Mouse (Mus musculus): ENCODE results near the gene Prop1. TPM values are rescaled to one million over a fixed set of nuclear protein-coding genes. Genes with fewer than 3 reads are reported as not detected.

The Prop1 gene
- polyA plus RNA-seq, 1 experiment from 2014 or later: not detected

DNA sequence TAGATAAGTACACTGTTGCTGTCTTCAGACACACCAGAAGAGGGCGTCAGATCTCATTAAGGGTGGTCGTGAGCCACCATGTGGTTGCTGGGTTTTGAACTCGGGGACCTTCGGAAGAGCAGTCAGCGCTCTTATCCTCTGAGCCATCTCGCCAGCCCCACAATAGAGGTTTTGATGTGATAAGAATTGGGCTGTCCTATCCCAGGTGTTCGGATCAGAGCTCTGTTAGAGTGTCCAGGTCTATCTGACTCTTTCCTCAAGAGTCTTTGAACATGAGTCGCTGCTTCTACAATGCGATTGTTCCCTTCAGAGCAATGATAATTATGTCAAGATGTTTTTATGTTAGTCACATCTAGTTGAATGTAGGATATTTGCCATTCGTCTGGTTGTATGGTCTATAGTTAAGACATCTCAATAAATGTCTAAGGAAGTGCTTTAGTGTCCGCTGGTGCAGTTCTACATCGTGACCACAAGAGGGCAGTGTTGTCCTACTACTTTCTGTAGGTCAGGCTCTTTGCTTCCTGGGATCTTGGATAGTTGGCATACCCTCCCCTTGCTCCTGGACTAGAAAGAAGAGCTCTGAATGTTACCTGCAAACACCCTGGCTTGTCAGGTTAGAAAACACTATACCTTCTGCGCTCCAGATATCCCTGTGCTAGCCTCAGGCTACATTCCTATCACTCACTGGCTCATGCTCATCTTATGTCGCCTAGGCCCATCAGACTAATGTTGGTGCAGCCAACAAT, 13.8 kb downstream of the Prop1 start:
- H3K4me2 ChIP-seq (ENCODE audit: low read length): no peak overlapping the region
- 34% methylated on average over 14 of the region's 14 CpGs for WGBS
- no peak overlapping the region for H3K9ac ChIP-seq (replicated peaks; ENCODE audit: low read depth, low read length)
- H3K36me3 ChIP-seq (ENCODE audit: control insufficient read depth, insufficient read depth): no peaks in the 10 kb centered on the region
- peak; percentile 58; the same call in 1 of the 2 replicates for ATAC-seq
- no peaks in the 10 kb centered on the region for H3K4me1 ChIP-seq (replicated peaks; ENCODE audit: control insufficient read depth, insufficient read depth, low read length)
- H3K27me3 ChIP-seq (replicated peaks; ENCODE audit: control insufficient read depth, insufficient read depth, low read length): no peaks in the 10 kb centered on the region; the same call in 1 of the 2 replicates
- no peak overlapping the region for H3K4me3 ChIP-seq (replicated peaks; ENCODE audit: low read length)
- H3K9me3 ChIP-seq (ENCODE audit: control insufficient read depth, low read length): no peaks in the 10 kb centered on the region
- H3K27ac ChIP-seq (ENCODE audit: low read length): no peak overlapping the region

DNA sequence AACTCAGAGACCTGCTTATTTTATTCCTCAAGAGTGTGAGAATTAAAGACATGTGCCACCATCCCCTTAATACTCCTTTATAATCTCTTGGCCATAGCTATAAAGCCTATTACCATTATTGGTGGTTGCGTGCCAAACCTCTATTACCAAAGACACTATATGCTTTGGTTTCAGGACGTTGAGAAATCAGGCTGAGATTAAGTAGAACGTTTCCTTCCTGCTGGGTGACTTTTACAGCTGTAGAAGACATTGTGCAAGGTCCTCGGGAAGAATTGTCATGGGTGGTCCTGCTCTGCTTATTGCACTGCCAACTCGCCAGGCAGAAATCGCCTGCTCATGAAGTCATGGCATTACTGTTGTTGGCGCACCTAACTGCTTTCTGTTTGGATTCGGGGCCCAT, 15.1 kb downstream of the Prop1 start:
- Histone ChIP-seq H3K9me3 (ENCODE audit: control insufficient read depth, low read length) (no peaks in the 10 kb centered on the region), H3K27ac (ENCODE audit: low read length) (no peak overlapping the region), H3K4me2 (ENCODE audit: low read length) (no peak overlapping the region), H3K4me3 (replicated peaks; ENCODE audit: low read length) (no peak overlapping the region), H3K27me3 (replicated peaks; ENCODE audit: control insufficient read depth, insufficient read depth, low read length) (no peaks in the 10 kb centered on the region; the same call in 1 of the 2 replicates), H3K9ac (replicated peaks; ENCODE audit: low read depth, low read length) (no peak overlapping the region), H3K36me3 (ENCODE audit: control insufficient read depth, insufficient read depth) (no peaks in the 10 kb centered on the region), H3K4me1 (replicated peaks; ENCODE audit: control insufficient read depth, insufficient read depth, low read length) (no peaks in the 10 kb centered on the region)
- WGBS: 80% methylated on average over 8 of the region's 8 CpGs
- ATAC-seq: no peak

- no peak overlapping the region for H3K4me3 ChIP-seq (replicated peaks; ENCODE audit: low read length)
- H3K4me2 ChIP-seq (ENCODE audit: low read length): peak overlapping the region; percentile 92
- H3K9ac ChIP-seq (replicated peaks; ENCODE audit: low read depth, low read length): no peak overlapping the region
- 85% methylated on average over 1 of the region's 1 CpGs for WGBS
- H3K27me3 ChIP-seq (replicated peaks; ENCODE audit: control insufficient read depth, insufficient read depth, low read length): no peaks in the 10 kb centered on the region
- peak; percentile 32 for ATAC-seq
- peaks cover 8% of the 10 kb centered on the region for H3K4me1 ChIP-seq (replicated peaks; ENCODE audit: control insufficient read depth, insufficient read depth, low read length)
- no peaks in the 10 kb centered on the region for H3K36me3 ChIP-seq (ENCODE audit: control insufficient read depth, insufficient read depth)
- no peaks in the 10 kb centered on the region for H3K9me3 ChIP-seq (ENCODE audit: control insufficient read depth, low read length)
- H3K27ac ChIP-seq (ENCODE audit: low read length): no peak overlapping the region
These were observed 21.5 kb downstream of the Prop1 start for GRCm38 (mm10) chr11:50932040-50932439.

DNA sequence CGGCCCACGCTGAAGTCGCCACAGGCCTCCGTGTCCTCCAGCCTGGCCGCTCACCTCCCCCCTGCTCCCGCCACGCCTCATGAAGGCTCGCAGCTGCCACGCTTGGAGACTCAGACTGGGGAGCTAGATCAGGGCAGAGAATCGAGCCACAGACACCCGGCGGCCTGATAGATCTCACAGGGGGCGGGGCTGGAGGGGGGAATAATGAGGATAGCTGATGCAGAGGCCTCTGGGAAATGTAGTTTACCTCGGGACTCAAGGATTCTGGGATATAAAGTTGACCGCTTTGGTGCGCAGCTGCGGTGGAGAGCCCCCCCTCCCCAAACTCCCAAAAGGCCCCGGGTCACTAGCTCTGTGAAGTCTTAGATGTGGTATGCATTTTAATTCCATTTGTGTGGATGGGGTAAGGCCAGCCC, 22.1 kb downstream of the Prop1 start, which contains the start of gene Zfp354b:
TSS of gene Zfp354b (minus strand) at position 183 of the 416 bp plus-strand sequence.
- 2% methylated on average over 18 of the region's 18 CpGs for WGBS
- peak; percentile 96 for ATAC-seq

DNA sequence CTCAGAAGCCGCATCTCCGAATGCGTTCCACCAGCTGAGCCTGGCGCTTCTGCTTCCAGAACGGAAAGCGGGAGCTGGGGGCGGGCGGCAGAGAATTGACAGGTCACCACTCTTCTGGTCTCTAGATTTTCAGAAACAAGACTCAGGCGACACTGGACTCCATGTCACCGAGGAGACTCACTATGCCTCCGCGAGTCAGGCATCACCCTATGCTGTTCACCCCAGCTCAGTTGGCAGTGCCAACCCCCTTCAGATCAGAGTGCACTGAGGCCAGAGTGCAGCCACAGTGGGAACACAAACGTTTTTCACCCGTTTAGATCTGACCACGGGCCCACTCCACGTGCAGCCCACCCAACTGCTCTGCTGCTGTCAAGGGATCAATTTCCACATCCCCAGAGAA, 22.5 kb downstream of the Prop1 start:
- Histone ChIP-seq H3K4me3 (replicated peaks; ENCODE audit: low read length) (peak overlapping the region; percentile 78), H3K4me1 (replicated peaks; ENCODE audit: control insufficient read depth, insufficient read depth, low read length) (peaks cover 8% of the 10 kb centered on the region), H3K27me3 (replicated peaks; ENCODE audit: control insufficient read depth, insufficient read depth, low read length) (no peaks in the 10 kb centered on the region), H3K36me3 (ENCODE audit: control insufficient read depth, insufficient read depth) (no peaks in the 10 kb centered on the region), H3K27ac (ENCODE audit: low read length) (peak overlapping the region; percentile 65; the same call in 1 of the 2 replicates), H3K4me2 (ENCODE audit: low read length) (peak overlapping the region; percentile 92), H3K9ac (replicated peaks; ENCODE audit: low read depth, low read length) (peak overlapping the region; percentile 84), H3K9me3 (ENCODE audit: control insufficient read depth, low read length) (no peaks in the 10 kb centered on the region)
- 3% methylated on average over 16 of the region's 16 CpGs for WGBS
- ATAC-seq: peak; percentile 66

More for the DNA sequence above, 22.1 kb downstream of the Prop1 start, which contains the start of gene Zfp354b:
- Histone ChIP-seq H3K27me3 (replicated peaks; ENCODE audit: control insufficient read depth, insufficient read depth, low read length) (no peaks in the 10 kb centered on the region), H3K27ac (ENCODE audit: low read length) (peak within 1 kb of the TSS; percentile 65; the same call in 1 of the 2 replicates), H3K4me2 (ENCODE audit: low read length) (peak within 1 kb of the TSS; percentile 92), H3K4me1 (replicated peaks; ENCODE audit: control insufficient read depth, insufficient read depth, low read length) (peaks cover 8% of the 10 kb centered on the region), H3K36me3 (ENCODE audit: control insufficient read depth, insufficient read depth) (no peaks in the 10 kb centered on the region), H3K9ac (replicated peaks; ENCODE audit: low read depth, low read length) (peak within 1 kb of the TSS; percentile 84), H3K9me3 (ENCODE audit: control insufficient read depth, low read length) (no peaks in the 10 kb centered on the region), H3K4me3 (replicated peaks; ENCODE audit: low read length) (peak within 1 kb of the TSS; percentile 78)

GRCm38 (mm10) chr11:50930469-50931014, 23.0 kb downstream of the Prop1 start:
- Histone ChIP-seq H3K36me3 (ENCODE audit: control insufficient read depth, insufficient read depth) (no peaks in the 10 kb centered on the region), H3K4me2 (ENCODE audit: low read length) (peak overlapping the region; percentile 92), H3K4me1 (replicated peaks; ENCODE audit: control insufficient read depth, insufficient read depth, low read length) (peaks cover 8% of the 10 kb centered on the region), H3K9me3 (ENCODE audit: control insufficient read depth, low read length) (no peaks in the 10 kb centered on the region), H3K27ac (ENCODE audit: low read length) (peak overlapping the region; percentile 65; the same call in 1 of the 2 replicates), H3K9ac (replicated peaks; ENCODE audit: low read depth, low read length) (peak overlapping the region; percentile 84), H3K27me3 (replicated peaks; ENCODE audit: control insufficient read depth, insufficient read depth, low read length) (no peaks in the 10 kb centered on the region), H3K4me3 (replicated peaks; ENCODE audit: low read length) (peak overlapping the region; percentile 78)
- whole genome bisulfite sequencing: 32% methylated on average over 14 of the region's 14 CpGs
- no peak for ATAC-seq

DNA sequence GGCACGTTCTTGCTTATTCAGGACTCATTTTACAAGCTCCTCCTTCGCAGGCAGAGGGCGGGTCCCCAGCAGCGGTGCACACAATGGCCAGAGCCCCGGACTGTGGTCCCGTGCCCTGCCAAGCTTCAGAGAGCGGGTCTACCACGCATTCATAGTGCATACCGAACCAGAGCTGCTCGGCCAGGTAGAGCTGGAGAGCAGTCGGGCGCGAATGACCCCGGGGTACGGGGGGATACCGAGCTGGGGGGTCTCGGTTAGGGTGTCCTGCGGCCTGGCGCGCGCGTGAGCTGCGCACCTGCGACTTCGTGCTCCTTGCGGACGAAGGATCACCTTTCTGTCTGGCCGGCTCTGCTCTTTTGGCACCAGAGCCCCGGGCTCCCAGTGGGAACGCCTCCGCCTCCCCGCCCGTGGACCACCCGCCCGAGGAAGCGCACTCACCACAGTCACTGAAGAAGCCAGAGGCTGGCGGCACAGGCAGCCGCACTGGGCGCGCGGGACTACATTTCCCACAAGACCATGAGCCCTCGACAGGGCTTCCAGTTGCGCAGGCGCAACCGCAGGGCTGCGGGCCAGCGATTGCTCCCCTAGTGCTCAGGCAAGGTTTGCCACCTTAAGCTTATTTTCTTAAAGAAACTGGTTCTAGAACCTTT, 37.8 kb downstream of the Prop1 start, which contains the start of gene Zfp2:
TSS of gene Zfp2 (minus strand) at position 495 of the 650 bp plus-strand sequence.
- Histone ChIP-seq H3K4me2 (ENCODE audit: low read length) (peak within 1 kb of the TSS; percentile 46), H3K9me3 (ENCODE audit: control insufficient read depth, low read length) (peaks cover 26% of the 10 kb centered on the region), H3K27me3 (replicated peaks; ENCODE audit: control insufficient read depth, insufficient read depth, low read length) (no peaks in the 10 kb centered on the region), H3K27ac (ENCODE audit: low read length) (peak within 1 kb of the TSS; percentile 90), H3K9ac (replicated peaks; ENCODE audit: low read depth, low read length) (peak within 1 kb of the TSS; percentile 97), H3K4me1 (replicated peaks; ENCODE audit: control insufficient read depth, insufficient read depth, low read length) (peaks cover 3% of the 10 kb centered on the region; the same call in 1 of the 2 replicates), H3K4me3 (replicated peaks; ENCODE audit: low read length) (peak within 1 kb of the TSS; percentile 93), H3K36me3 (ENCODE audit: control insufficient read depth, insufficient read depth) (peaks cover 26% of the 10 kb centered on the region)
- under 1% methylated on average over 47 of the region's 47 CpGs for WGBS
- ATAC-seq: peak; percentile 99

DNA sequence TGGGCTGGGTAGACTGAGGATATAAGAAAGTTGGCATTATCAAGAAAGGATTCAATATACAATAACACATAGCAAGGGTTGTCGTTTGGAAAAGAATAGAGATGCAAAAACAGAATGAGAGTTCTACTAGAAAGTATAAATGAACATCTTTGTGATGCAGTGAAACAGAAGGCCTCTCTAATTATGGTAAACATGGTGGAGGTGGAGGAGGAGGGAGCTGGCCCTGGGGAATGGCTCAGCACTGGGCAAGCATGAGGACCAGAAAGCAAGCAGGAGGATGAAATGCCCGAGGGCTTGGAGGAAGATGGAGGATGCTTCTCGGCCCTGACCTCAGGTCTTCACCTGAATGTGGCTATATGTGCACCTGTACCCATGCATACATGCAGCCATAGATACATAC, 39.1 kb downstream of the Prop1 start:
- H3K4me3 ChIP-seq (replicated peaks; ENCODE audit: low read length): no peak overlapping the region
- WGBS: 89% methylated on average over 3 of the region's 3 CpGs
- no peak overlapping the region for H3K4me2 ChIP-seq (ENCODE audit: low read length)

DNA sequence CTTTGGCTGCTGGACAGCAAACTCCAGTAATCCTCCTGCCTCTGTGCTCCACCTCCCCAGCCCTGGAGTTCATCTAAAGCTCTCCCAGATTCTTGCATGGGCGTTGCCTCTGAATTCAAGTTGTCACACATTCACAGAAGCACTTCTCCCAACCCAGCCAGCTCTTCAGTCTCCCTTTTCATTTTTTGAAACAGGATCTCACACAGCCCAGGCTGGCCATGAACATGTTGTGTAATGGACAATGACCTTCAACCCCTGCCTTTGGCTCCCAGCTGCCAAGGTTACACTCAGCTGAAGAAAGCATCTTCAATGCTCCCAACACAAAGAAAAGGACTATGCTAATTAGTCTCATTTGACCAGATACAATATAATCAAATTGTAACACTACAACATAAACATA, 40.3 kb downstream of the Prop1 start:
- Histone ChIP-seq H3K4me1 (replicated peaks; ENCODE audit: control insufficient read depth, insufficient read depth, low read length) (peaks cover 3% of the 10 kb centered on the region; the same call in 1 of the 2 replicates), H3K4me3 (replicated peaks; ENCODE audit: low read length) (no peak overlapping the region), H3K9me3 (ENCODE audit: control insufficient read depth, low read length) (peaks cover 32% of the 10 kb centered on the region), H3K4me2 (ENCODE audit: low read length) (no peak overlapping the region), H3K27me3 (replicated peaks; ENCODE audit: control insufficient read depth, insufficient read depth, low read length) (no peaks in the 10 kb centered on the region), H3K27ac (ENCODE audit: low read length) (no peak overlapping the region), H3K9ac (replicated peaks; ENCODE audit: low read depth, low read length) (no peak overlapping the region), H3K36me3 (ENCODE audit: control insufficient read depth, insufficient read depth) (peaks cover 51% of the 10 kb centered on the region)
- ATAC-seq: no peak
- 94% methylated on average over 1 of the region's 1 CpGs for WGBS

More for the DNA sequence above, 39.1 kb downstream of the Prop1 start:
- Histone ChIP-seq H3K9ac (replicated peaks; ENCODE audit: low read depth, low read length) (no peak overlapping the region), H3K4me1 (replicated peaks; ENCODE audit: control insufficient read depth, insufficient read depth, low read length) (peaks cover 3% of the 10 kb centered on the region; the same call in 1 of the 2 replicates), H3K27ac (ENCODE audit: low read length) (no peak overlapping the region), H3K9me3 (ENCODE audit: control insufficient read depth, low read length) (peaks cover 32% of the 10 kb centered on the region), H3K36me3 (ENCODE audit: control insufficient read depth, insufficient read depth) (peaks cover 39% of the 10 kb centered on the region), H3K27me3 (replicated peaks; ENCODE audit: control insufficient read depth, insufficient read depth, low read length) (no peaks in the 10 kb centered on the region)
- no peak for ATAC-seq

All from forebrain, embryonic 16.5 days (tissue).